Mouse (Mus musculus): ENCODE results near the gene Trpc7.

Trpc7 gene

DNA sequence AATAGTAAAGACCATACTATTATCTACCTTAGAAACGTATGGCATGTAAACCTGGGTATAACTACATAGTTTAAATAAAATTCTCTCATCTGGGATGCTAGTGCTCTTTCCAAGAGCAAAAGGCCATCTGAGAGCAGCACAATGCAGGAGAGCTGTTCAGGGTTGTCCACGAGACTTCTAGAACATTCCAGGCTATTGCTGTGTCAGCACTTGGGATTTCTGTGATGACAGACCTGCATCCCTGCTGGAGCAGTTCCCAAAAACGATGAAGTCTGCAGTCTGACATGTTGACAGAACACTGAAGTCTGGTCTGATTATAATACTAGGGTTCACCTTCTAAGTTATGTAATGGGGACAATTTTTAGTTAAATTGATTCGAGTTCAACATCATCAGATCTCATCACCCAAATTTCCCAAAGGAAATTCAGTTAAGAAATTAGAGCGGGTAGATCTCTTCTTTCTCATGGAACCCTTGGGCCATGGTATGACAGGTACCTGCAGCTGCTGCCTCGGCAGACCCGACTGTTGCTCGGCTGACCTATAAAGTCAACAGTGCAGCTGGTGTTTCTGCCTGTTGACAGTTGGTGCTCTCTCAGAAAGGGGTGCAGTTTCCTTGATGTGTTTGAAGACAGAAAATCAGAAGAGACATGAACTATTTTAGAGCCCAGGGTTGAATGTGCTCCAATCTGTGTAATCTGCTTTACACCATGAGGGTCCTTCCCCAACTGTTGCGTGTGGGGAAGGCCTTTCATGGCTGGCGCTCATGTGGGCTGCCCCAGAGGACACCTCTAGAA, 148.9 kb downstream of the Trpc7 start:
- no peak for DNase-seq (ENCODE audit: low spot score)

DNA sequence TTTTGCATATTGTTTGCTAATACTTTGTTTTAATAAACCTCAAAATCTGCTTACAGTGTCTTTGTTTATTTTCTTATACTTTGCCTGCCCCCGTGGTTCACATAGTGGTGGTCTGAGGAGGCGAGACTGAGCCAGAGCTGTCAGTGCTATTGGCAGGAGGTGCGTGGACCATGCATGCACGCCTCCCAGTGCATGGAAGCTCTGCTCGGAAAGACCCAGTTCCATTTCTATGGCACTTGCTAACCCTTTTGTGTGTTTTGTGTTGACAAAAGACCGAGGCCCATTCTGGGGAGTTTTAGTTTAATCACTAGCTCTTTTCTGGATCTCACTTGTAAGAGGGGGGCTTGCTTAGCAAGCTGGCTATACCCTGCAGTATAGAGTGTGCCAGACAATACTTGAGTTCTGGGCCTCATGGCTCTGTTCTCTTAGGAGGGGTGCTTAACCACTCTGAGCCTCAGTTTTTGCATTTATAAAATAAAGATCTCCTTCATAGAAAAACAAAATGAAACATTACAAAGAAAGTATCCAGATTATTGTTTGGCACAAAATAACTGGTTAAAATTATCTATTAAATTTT, 153.4 kb downstream of the Trpc7 start:
- no peak for DNase-seq (ENCODE audit: low spot score)

DNA sequence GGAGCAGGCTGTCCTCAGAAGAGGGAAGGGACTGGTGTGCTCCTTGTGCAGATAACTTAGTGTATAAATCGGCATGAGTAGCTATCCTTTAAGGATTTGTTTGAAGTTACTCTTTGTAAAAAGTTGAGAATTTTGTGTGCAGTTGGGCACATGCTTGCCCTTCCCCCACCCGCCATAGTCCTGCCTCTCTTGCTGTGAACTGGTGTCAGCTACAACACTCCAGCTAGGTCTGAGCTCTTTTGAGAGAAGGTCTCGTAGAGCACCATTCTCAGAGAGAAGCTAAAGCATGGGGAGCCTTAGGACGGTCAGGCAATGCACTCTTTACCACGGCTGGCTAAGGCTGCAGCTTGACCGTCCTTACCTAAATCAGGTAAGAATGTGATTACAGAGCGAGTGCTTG, 154.1 kb downstream of the Trpc7 start:
- DNase-seq (ENCODE audit: low spot score): no peak

DNA sequence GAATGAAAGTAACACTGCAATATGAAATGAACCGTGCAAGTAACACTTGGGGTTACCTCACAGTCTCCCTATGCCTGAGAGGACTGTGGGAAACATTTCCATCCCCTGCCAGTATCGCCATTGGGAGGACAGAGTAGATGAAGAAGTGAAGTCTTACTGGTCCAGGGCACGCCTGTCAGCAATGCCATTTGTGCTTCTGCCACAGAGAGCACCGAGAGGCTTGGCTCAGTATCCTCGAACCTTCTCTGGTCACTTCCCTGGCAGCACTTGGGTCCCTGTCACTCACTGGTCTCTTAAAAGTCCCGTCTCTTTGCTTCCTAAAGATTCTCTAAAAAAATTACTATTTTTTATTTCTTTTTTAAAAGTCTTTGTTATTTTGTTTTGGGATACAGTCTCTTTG, 155.3 kb downstream of the Trpc7 start:
- DNase-seq (ENCODE audit: low spot score): no peak

DNA sequence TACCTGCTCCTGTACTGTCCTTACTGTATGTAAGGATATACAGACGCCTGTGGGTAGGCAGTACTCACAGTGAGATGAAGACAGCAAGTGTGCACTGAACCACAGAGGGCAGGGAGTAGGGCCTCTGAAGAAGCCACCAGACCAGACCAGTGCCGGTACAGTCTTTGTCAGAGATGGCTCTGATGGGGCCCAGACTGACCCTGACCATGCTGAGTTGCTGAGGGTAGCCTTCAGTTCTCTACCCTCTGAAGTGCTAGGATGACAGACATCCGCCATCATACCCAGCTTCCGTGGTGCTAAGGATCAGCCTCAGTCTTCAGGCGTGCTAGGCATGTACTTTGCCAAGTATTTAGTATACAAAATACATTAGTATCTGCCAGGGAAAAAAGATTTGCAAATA, 156.2 kb downstream of the Trpc7 start:
- DNase-seq (ENCODE audit: low spot score): no peak

DNA sequence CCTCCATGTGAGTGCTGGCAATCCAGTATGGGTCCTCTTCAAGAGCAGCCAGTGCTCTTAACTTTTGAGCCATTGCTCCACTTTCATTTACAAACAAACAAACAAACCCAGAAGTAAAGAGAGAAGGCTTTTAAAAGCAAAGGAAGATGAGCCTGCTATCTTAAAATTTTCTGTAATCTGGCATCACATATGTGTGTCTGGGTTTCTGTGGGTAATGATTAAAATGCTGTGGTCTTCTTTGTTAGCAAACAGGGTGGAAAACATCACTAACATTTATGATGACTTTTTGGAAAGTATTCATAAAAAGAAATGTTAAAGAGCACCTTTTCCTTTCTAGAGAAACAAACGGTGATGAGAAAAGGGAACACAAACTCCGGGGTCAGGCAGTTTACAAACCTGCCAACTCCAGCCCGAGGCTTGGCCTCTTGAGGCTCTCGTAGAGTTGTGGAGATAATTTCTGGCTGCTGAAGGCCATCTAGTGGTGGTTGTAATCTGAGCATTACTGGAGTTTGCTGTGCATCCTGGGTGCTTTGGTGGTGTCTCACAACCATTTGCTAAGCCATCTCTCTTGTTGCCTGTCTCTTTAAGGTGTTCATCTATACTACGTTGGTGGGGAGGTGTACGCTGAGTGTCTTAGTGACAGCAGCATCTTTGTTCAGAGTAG, 160.4 kb downstream of the Trpc7 start:
- no peak for DNase-seq (ENCODE audit: low spot score)

DNA sequence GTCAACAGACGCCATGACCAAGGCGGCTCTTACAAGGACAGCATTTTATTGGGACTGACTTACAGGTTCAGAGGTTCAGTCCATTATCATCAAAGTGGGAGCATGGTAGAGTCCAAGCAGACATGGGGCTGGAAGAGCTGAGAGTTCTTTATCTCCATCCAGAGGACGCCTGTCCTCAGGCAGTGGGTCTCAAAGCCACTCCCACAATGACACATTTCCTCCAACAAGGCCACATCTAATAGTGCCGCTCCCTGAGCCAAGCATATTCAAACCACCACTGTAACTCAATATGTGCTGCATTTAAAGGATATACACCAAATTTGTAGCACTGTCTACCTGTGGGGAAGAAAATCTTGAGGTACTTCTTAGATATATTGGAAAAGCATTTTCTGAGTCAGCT, 161.2 kb downstream of the Trpc7 start:
- DNase-seq (ENCODE audit: low spot score): no peak

DNA sequence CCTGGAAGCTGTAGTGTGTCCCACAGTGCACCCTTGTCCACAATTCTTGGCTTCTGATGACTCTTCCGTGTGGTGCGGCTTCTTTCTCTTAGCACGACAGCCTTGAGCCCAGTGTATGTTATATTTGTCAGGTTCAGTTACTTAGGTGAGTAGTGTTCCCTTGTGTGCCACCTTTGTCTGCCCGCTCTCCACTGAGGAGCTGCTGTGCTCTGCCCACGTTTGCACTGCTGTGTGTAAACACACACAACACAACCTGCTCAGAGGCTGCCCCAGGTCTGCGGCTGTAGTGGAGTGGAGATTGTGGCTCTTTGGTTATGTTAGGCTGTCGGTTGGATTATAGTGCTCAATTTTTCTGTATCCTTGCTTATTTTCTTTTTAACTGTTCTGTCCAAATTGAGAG, 166.7 kb downstream of the Trpc7 start:
- DNase-seq (ENCODE audit: low spot score): no peak

DNA sequence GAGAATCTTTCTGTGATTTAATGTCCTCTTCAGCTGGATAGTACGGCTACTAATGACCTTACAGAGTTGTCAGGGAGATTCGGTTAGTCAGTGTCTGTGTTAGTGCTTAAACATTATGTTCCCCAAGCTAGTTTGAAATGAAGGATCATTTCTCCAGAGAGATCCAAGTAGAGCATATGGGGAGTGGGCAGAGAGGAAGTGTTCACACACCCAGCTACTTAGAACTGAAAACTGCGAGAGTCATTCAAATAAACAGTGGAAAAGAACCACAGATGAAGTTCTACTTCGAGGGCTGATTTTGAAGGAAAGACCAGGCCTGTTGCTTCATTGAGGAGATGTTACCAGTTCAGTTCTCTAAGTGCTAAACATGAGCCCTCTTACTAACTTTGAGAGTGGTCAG, 169.2 kb downstream of the Trpc7 start:
- no peak for DNase-seq (ENCODE audit: low spot score)

Measured in urinary bladder, postnatal 10 days (tissue).